Mouse (Mus musculus) lung, embryonic 14.5 days (tissue): ENCODE measurements around the gene Pou4f1. TPM values are rescaled to one million over a fixed set of nuclear protein-coding genes. Genes with fewer than 3 reads are reported as not detected.

Experiments
- ATAC-seq: fragments of 200-750 bp; cut with Nextera tagmentation; 2 replicates; pipeline ENCODE4 v1.8.0; 2017; ENCODE audit warnings: mild to moderate bottlenecking, moderate TSS enrichment, moderate library complexity; ENCODE audit not compliant: insufficient read depth
- DNase-seq: peaks from one replicate; pipeline ENCODE4 v3.0.0-alpha.2; 2015
- H3K27ac ChIP-seq: fragments of 300-500 bp; sonication (generic); 2 replicates; pipeline ENCODE4 v1.5.1; 2014; ENCODE audit warnings: low read depth, mild to moderate bottlenecking, moderate library complexity
- H3K27me3 ChIP-seq: fragments of 300-500 bp; sonication (generic); 2 replicates; pipeline ENCODE4 v1.6.1; 2014; ENCODE audit warnings: low read length, control low read depth; ENCODE audit not compliant: insufficient read depth
- H3K36me3 ChIP-seq: fragments of 300-500 bp; sonication (generic); 2 replicates; pipeline ENCODE4 v1.6.1; 2014; ENCODE audit warnings: control low read depth; ENCODE audit not compliant: insufficient read depth
- H3K4me1 ChIP-seq: fragments of 300-500 bp; sonication (generic); 2 replicates; pipeline ENCODE4 v1.6.1; 2014; ENCODE audit warnings: antibody characterized with exemption, control low read depth; ENCODE audit not compliant: insufficient read depth
- H3K4me2 ChIP-seq: fragments of 300-500 bp; sonication (generic); 2 replicates; pipeline ENCODE4 v1.6.1; 2014; ENCODE audit warnings: mild to moderate bottlenecking
- H3K4me3 ChIP-seq: fragments of 300-500 bp; sonication (generic); 2 replicates; pipeline ENCODE4 v1.5.1; 2014; ENCODE audit warnings: low read depth, low read length
- H3K9ac ChIP-seq: fragments of 300-500 bp; sonication (generic); 2 replicates; pipeline ENCODE4 v1.6.1; 2014
- H3K9me3 ChIP-seq: fragments of 300-500 bp; sonication (generic); 2 replicates; pipeline ENCODE4 v1.6.1; 2016; ENCODE audit warnings: low read depth, low read length, control low read depth
- CTCF ChIP-seq: IDR thresholded peaks from 2 replicates; pipeline ENCODE4 v1.5.1; 2016; ENCODE audit warnings: antibody characterized with exemption, low read depth
- WGBS: fragments of 180-500 bp; shearing (Covaris S2); extraction: QIAGEN DNeasy Blood & Tissue Kit; methylation state at CpG from one replicate; pipeline ENCODE4 v1.1.7; 2014; 5-methylcytosine and 5-hydroxymethylcytosine counted together
- polyA plus RNA-seq: library from polyadenylated mRNA; unstranded; fragments of >200 nt; fragmentation: Nextera tagmentation; extraction: Ambion mirVana; gene quantifications from 2 replicates; pipeline ENCODE4 v1.2.1, GENCODE M21; 2014

Gene Pou4f1
- polyA plus RNA-seq, 1 experiment from 2014 or later = 0.16 TPM

GRCm38 (mm10) chr14:104461286-104462240 lies 6.2 kb downstream of the Pou4f1 start:
- Histone ChIP-seq H3K4me1 (no peaks in the 10 kb centered on the region), H3K36me3 (no peaks in the 10 kb centered on the region), H3K9ac (no peak overlapping the region), H3K4me3 (no peak overlapping the region), H3K9me3 (no peaks in the 10 kb centered on the region), H3K27me3 (peaks cover 88% of the 10 kb centered on the region), H3K27ac (no peak overlapping the region), H3K4me2 (no peak overlapping the region)
- no peak for TF ChIP-seq CTCF
- DNase-seq (no peak), ATAC-seq (no peak)
- WGBS = 2% methylated on average over 10 of the region's 10 CpGs

GRCm38 (mm10) chr14:104460325-104461285 lies 7.2 kb downstream of the Pou4f1 start:
- no peaks in the 10 kb centered on the region for H3K9me3 ChIP-seq
- H3K27me3 ChIP-seq = peaks cover 85% of the 10 kb centered on the region
- no peaks in the 10 kb centered on the region for H3K36me3 ChIP-seq
- H3K4me2 ChIP-seq = peak overlapping the region; percentile 46
- no peak for TF ChIP-seq CTCF
- ATAC-seq = peak; percentile 67
- no peaks in the 10 kb centered on the region for H3K4me1 ChIP-seq
- peak overlapping the region; percentile 16; the same call in 1 of the 2 replicates for H3K4me3 ChIP-seq
- DNase-seq = peak; percentile 49
- WGBS = under 1% methylated on average over 58 of the region's 59 CpGs
- H3K9ac ChIP-seq = no peak overlapping the region
- H3K27ac ChIP-seq = no peak overlapping the region

GRCm38 (mm10) chr14:104459513-104460111 lies 8.2 kb downstream of the Pou4f1 start:
- H3K4me1 ChIP-seq = no peaks in the 10 kb centered on the region
- no peaks in the 10 kb centered on the region for H3K9me3 ChIP-seq
- no peak overlapping the region for H3K9ac ChIP-seq
- H3K27me3 ChIP-seq = peaks cover 82% of the 10 kb centered on the region
- no peak overlapping the region for H3K4me2 ChIP-seq
- H3K36me3 ChIP-seq = no peaks in the 10 kb centered on the region
- TF ChIP-seq CTCF = no peak
- DNase-seq (peak; percentile 33), ATAC-seq (no peak)
- no peak overlapping the region for H3K4me3 ChIP-seq
- under 1% methylated on average over 25 of the region's 25 CpGs for WGBS
- no peak overlapping the region for H3K27ac ChIP-seq

- TF ChIP-seq CTCF = no peak
- 1% methylated on average over 19 of the region's 19 CpGs for WGBS
- DNase-seq = peak; percentile 35
These were observed 8.9 kb downstream of the Pou4f1 start for GRCm38 (mm10) chr14:104458728-104459512.

GRCm38 (mm10) chr14:104457966-104458710 lies 9.7 kb downstream of the Pou4f1 start:
- no peak overlapping the region for H3K27ac ChIP-seq
- TF ChIP-seq CTCF = no peak
- H3K36me3 ChIP-seq = no peaks in the 10 kb centered on the region
- DNase-seq = no peak
- no peaks in the 10 kb centered on the region for H3K4me1 ChIP-seq
- H3K9ac ChIP-seq = no peak overlapping the region
- no peak for ATAC-seq
- WGBS = 2% methylated on average over 20 of the region's 20 CpGs
- peaks cover 67% of the 10 kb centered on the region for H3K27me3 ChIP-seq
- H3K9me3 ChIP-seq = no peaks in the 10 kb centered on the region
- H3K4me2 ChIP-seq = no peak overlapping the region
- H3K4me3 ChIP-seq = no peak overlapping the region

More at GRCm38 (mm10) chr14:104458728-104459512, 8.9 kb downstream of the Pou4f1 start:
- Histone ChIP-seq H3K9me3 (no peaks in the 10 kb centered on the region), H3K4me3 (no peak overlapping the region), H3K36me3 (no peaks in the 10 kb centered on the region), H3K27ac (no peak overlapping the region), H3K9ac (no peak overlapping the region), H3K27me3 (peaks cover 75% of the 10 kb centered on the region), H3K4me1 (no peaks in the 10 kb centered on the region), H3K4me2 (no peak overlapping the region)
- ATAC-seq = no peak
